Mouse (Mus musculus): ENCODE measurements around the gene Mgat4e. TPM values are rescaled to one million over a fixed set of nuclear protein-coding genes. Genes with fewer than 3 reads are reported as not detected.
"Not testable (repeated sequence)": the region's sequence is repeated elsewhere in the genome, so short reads cannot be mapped to it uniquely, and the experiment has no call there.

Gene Mgat4e
- total RNA-seq, 4 experiments from 2014 or later = not detected

DNA sequence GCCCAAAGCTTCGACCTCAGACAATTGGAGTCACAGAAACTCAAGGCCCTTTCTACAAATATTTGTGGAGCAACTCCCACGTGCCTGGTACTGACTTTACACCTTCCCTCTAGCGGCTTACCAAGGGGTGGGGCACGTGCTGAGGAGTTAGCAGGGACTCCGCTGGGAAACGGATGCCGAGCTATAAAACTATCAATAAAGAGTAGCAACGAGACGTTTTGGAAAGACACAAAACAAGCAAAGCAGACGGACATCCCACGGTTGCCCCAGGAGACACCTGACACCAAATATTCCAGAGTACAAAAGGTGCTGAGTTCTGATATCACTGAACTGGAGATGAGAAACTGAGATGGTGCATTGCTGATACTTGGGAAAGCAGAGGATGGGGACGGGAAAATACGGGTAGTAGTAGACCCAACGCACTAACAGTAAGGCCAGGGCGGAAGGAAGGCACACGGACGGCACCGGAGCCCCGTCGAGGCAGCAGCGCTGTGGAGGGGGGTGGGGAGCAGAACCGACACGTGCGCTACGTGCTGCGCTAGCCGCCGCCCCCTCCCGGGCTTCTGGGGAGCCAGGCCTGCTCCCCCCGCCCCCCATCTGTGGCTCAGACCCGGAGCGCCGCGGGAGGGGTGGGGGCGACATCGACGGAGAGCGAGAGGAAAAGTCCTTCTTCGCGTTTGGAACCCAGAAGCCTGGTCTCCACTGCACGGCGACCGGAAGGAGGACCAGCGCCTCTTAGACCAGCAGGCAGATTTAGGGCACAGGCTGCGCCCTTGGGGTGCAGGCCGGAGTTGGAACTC lies 6.6 kb upstream of the Mgat4e start:
- peak; percentile 18 to 66 for DNase-seq (ENCODE audit: low spot score in 2 of 2)

DNA sequence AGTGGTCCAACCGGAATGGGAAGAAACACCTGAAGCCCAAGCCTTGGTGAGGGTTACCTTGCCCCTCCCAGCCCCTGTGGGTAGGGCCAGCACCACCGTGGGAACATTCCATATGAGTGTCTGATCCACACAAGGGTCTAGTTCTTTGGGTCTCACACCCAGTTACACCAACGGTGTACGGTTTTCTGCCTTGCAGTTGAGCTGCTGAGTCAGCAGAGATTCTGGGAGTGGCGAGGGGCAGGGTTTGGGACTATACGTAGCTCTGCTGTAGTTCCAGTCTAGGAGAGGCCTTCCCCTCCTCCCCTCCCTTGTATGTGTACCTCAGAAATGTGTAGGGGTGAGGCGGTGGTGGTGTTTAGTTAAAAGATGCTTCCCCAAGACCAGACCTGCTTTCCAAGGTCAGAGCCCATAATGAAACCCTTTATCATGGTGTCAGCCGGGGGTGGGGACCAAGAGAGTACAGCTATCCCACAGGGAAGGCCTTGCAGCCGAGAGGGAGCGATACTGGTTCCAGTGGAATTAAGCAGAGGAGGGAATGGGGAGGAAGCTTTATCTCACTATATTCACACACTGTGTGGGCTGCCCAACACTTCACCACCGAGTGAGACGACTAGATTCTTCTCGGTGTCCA lies 5.9 kb upstream of the Mgat4e start:
- DNase-seq (ENCODE audit: low spot score in 2 of 2) = no peak

DNA sequence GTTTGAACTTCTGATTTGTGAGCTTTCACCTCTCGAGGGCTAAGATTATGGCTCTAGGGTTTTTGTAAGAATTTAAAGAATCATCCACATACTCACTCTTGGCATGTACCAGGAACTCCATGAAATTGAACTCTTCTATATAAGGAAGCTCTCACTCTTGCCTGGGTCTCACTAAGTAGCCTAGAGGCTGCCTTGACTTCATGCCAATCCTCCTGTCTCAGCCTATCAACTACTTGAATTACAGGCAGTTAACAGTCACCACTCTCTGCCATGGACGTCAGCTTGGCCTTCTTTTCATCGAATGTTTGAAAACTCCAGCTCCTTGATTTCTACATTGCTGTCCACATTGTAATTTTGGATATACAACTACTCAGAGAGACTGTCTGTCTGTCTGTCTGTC lies 2.9 kb upstream of the Mgat4e start:
- no peak for DNase-seq (ENCODE audit: low spot score in 2 of 2)

DNA sequence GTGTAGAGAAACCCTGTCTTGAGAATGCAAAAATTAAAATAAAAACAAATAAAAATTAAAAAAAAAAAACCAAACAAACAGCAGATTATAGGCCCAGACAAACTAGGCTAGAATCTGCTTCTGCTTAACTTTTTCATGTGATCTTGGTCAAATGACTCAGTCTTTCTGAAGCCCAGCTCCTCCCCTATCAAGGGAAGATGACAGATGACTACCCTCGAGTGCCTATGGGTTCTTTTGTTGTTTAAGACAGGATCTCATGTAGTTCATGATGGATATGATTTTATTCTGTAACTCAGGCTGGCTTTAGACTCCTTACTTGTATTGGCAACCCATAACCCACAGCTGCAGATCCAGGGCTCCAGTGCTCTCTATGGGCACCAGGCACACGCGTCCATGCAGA lies 2.4 kb upstream of the Mgat4e start:
- DNase-seq (ENCODE audit: low spot score in 2 of 2) = no peak

DNA sequence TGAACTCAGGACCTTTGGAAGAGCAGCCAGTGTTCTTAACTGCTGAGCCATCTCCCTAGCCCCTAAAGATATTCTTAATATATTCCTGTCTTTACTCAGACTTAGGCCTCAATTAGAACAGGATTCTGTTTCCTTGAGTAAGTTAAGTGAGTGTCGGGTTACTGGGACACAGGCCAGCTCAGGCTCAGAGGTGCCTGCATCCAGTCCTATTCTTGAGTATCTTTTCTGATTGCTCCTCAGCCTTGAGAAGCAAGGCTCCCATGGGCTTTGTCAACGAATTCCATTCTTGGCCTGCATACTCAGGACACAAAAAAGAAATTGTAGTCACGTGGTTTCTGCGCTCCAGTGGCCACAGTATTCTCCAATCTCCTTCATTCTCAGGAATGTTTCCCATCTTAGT lies 1.3 kb downstream of the Mgat4e start:
- DNase-seq (ENCODE audit: low spot score in 2 of 2) = no peak

DNA sequence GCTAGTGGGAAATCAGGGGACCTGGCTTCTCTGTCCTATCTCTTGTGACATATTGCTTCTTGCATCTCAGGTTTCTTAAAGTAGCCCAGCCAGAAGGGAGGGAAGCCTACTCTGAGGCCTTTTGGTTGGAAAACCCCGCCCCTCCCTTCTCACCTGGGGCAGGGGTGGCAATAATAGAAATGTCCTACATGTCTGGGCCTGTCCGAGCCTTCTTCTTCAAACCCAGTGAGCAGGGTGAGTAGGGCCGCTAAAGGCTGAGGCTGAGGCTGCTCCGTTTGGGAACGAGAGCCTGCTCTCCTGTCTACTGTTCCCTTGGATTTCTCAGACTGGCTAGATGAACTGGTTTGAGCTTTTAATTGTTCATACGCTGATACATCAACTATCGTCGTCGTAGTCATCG lies 8.9 kb downstream of the Mgat4e start:
- no peak for DNase-seq (ENCODE audit: low spot score in 2 of 2)

DNA sequence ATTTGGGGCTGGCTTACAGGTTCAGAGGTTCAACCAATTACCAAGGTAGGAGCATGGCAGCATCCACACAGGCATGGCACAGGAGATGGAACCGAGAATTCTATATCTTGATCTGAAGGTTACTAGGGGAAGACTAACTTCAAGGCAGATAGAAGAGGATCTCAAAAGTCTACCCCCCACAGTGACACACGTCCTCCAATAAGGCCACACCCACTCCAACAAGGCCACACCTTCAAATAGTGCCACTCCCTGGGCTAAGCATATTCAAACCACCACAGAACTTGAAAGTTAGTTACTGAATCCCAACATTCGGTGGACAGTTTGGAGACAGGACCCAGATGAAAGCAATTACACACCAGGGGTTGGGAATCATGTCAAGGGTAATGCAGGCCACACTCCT lies 14.0 kb downstream of the Mgat4e start:
- no peak for DNase-seq (ENCODE audit: low spot score in 2 of 2)

DNA sequence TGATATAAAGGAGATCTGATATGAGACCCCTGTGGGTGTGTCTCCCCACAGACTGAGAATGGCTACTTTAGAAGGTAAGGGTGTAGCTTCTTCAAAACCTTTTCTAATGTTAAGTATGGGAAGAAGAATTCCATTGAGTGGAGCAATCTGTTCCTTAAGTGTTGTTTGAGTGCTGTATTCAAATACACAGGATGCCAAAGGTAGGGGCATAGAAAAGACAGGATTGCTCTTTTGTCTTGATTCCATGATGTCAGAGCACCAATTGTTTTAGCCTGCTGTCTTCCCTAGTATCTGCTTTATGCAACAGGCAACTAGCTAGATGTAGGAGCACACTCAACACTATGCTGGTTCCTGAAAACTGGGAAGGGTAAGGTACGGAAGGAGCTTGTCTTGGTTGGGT lies 14.4 kb downstream of the Mgat4e start:
- DNase-seq (ENCODE audit: low spot score in 2 of 2) = no peak

DNA sequence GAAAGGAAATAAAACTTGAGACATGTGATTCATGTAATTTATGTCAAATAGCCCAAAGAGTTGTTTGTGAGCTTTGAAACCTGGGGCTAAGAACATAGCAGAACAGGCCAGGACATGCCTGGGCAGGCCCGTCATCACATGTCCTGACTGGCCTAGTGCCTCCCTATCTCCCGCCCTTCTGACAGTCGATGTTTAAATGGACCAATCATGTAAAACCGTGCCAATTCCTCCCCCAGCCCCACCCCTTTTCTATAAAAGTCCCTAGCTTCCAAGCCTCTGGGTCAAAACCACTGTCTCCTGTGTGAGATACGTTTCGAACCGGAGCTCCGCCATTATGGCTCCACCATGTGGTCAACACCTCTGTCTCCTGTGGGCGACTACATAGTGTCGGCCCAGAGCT lies 15.8 kb downstream of the Mgat4e start:
- not testable (repeated sequence) for DNase-seq (ENCODE audit: low spot score in 2 of 2)

DNA sequence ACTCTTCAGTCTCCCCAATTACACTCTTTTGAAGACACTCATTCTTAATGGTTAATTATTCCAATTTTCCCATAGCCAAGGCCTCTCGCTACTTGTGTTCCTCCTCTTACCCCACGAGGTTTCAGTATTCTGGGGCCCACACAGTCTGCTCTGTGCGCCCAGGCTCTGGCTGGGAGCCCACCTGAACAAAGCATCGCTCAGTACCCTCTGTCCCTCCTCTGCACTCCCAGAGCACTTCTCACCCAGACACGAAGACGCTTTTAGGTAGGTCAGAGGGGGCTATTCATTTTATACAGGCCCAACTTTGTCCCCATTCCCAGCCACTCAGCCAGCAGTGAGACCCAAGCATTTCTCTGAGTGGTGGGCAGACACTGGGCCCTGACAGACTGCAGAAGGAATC lies 18.9 kb downstream of the Mgat4e start:
- peak in 1 of 2 experiments; percentile 56 for DNase-seq (ENCODE audit: low spot score in 2 of 2)

DNA sequence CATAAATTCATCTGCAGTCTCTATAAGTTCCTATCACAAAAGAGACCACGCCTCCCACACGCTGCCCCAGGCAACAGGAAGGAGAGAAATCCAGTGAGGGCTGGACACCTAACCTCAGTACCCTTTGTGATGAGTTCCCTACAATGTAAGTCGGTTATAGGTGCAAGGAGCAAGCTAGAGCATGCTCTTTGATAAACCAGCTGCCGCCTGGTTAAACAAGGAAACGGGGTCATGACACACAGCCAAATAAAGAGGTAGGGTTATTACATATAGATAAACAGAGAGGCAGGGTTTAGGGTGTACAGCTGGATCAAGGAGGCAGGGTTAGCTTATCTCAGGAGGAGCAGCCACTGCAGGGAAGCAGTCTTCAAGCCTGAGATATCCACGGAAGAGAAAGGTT lies 22.7 kb downstream of the Mgat4e start:
- no peak for DNase-seq (ENCODE audit: low spot score in 2 of 2)

DNA sequence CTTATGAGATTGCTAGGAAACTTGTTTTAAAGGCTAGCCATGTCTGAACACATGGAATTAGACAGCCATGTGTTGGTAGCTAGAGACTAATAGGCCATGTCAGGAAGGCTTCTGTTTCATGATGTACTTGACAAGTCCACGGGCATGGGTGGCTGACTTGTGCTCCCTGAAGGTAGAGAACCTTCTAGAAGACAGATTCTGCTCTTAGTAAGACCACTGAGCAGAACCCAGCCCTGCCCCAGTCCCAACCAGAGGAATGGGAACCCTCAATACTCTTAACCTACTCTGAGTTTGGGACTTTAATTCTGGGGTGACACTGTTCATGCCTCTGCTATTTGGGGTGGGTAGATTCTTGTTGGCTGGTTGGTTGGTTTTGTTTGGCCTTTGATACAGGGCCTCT lies 24.5 kb downstream of the Mgat4e start:
- no peak for DNase-seq (ENCODE audit: low spot score in 2 of 2)

DNA sequence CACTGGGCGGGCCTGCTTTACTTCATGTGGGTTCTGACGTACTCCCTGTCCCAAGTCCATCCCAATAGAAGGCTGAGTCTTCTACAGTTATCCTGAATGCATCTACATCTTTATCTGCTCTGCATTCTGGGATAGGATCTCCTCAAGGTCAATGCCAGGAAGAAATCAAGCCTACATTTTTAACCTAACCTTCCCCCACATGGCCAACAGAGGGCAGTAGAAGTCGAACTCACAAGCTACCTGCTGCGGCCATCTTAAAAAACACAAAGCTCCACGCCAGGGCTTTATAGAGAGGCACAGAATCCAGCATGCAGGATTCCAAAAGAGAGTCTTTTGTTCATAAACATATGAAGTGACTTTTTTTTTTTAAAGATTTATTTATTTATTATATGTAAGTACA lies 25.1 kb downstream of the Mgat4e start:
- no peak for DNase-seq (ENCODE audit: low spot score in 2 of 2)

DNA sequence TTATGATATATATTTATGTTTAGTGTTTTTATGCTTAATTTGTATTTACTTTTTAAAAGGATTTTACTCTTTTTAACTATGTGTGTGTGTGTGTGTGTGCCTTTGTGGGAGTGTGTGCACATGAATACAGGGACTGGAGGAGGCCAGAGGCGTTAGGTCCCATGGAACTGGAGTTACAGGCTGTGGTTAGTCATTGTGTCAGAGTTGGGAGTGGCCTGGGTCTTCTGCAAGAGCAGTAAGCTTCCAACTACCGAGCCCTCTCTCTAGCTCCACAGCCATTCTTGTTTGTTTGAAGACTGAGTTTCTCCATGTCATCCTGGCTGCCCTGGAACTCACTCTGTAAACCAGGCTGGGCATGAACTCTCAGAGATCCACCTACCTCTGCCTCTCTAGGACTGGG lies 27.2 kb downstream of the Mgat4e start:
- DNase-seq (ENCODE audit: low spot score in 2 of 2) = no peak

DNA sequence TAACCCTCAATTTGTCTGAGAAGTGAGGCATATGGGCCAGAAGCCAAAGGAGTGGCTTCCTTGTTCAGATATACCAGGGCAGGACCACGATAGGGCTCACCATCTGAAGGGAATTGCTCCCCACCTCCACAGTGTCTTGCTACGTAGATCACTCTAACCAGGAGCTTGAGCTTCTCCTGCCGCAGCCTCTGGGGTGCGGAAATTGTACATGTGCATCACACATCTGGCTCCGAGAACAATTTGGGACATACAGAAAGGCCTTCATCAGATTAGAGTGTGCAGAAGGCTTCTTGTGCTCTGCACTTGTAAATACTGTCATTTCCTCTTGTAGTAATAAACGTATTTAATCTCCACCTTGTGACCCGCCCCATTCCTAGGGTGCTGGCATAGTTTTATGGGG lies 28.3 kb downstream of the Mgat4e start:
- DNase-seq (ENCODE audit: low spot score in 2 of 2) = no peak

DNA sequence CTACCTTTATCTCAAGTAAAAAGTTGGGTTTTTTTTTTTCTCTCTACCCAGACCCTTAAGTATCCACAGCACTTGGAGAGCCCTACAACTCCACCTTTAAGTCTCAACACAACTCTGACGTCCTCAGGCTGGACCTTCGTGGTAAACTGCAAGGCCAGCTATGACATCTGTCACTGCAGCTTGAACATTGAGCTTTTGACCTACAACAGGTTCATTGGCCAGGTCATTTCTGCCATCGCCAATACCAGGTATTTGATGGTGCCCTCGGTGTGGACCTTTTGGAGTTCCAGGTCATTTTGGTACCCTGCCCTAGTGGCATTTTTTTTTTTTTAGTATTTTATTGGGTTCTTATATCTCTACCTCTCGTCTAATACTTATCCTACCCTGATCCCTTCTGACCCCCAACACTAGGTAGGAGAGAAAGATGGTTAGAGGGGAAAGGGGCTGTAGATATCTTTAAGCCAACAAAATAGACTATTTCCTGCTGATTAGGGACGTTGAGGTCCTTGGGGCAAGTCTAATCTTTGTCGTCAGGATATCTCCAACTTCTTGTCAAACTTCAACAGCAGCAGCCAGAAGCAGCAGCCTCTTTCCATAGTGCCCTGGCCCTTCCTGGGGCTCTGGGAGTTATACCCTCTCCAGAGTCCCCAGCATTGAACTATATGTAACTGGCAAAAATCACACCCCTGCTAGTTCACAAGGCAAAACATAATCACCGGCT lies 29.3 kb downstream of the Mgat4e start:
- DNase-seq (ENCODE audit: low spot score in 2 of 2) = no peak

DNA sequence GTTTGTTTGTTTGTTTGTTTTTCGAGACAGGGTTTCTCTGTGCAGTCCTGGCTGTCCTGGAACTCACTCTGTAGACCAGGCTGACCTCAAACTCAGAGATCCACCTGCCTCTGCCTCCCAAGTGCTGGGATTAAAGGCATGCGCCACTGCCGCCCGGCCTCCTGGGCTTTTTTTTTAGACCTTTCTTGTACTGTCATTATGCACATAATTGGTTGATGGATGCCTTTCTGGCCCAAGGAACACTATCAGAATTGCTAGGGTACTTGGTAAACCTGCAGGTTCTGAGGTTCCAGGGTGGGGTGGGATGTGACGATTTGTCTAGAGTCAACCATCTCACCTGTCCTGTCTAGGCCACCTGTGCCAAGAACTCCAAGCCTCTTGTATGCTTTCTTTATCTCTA lies 30.3 kb downstream of the Mgat4e start:
- DNase-seq (ENCODE audit: low spot score in 2 of 2) = not testable (repeated sequence)

DNA sequence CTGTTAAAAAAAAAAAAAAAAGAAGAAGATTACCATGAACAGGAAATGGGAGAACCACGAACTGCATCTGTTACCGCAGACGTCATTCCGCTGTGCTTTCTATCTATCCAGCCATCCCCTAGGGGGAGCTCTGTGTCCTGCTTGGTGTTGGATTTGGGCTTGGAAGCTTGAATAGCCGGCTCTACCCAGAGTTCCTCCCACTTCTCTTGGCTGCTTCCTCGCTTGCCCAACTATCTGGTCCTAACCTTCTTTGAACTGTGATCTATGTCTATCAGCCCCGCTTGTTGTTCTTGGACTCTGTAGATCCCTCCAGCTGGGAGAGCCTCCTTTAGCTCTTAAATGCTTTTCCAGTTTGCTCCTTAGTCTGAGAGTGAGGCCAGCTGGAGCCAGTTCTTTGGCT lies 30.8 kb downstream of the Mgat4e start:
- peak in 1 of 2 experiments; percentile 78 for DNase-seq (ENCODE audit: low spot score in 2 of 2)

DNA sequence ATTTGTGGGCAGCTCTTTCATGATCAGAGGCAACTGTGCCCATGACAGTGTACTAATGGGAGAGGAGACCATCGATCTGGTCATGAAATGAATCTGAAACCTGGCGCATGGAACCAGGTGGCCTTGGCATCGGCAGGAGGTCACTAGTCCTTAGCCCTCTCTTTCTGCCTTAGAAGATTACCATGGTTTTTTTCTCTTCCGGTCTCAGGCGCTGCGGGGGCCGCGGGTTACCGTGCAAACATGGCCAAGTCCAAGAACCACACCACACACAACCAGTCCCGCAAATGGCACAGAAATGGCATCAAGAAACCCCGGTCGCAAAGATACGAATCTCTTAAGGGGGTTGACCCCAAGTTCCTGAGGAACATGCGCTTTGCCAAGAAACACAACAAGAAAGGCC lies 31.6 kb downstream of the Mgat4e start:
- not testable (repeated sequence) for DNase-seq (ENCODE audit: low spot score in 2 of 2)

DNA sequence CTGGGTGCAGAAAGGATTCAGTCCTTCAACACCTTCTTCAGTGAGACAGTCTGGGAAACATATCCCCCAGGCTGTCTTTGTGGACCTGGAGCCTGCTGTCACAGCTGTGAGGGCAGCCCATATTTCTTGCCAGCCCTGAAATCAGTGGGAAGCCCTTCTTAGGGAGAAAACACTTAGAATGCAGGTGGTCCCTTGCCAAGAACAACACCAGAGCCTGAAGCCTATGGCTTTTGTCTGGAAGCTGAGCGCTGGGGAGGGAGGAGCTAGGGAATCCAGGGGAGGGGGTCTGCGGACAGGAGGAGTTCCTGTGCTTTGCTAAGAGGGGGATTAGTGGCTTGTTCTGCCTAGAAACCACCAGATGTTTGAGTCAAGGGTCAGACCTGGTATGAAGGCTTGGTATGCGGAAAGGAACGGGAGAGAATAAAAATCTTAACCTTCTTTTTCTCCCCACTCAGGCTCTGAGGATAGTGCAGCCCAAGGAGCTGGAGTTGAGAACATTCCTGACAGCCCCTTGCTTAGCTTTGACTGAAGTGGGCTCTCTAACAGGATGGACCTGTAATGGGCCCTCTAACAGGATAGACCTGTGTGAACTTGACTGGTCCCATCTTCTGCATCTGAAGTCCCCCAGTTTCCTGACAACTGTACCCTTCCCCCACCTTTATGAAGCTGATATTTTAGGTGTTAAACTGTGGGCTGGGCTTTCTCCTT lies 32.8 kb downstream of the Mgat4e start:
- DNase-seq (ENCODE audit: low spot score in 2 of 2) = no peak

DNA sequence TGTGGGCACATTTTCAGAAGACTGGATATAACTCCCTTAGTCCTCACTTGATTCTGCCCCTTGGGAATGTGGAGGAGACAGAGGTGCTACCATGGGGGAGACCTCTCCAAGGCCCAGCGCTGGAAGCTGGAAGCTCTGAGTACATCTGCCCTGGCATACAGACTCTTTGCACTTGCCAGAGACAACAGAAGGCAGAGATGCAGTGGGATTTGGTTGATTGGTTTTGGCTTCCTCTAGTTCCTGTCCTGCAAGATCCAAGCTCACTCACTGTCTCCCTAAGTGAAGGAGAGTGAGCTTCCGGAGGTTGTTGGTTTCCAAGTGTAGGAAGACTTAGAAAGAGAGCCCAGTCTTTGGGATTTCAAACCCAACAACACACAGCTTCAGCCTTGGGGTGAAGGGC lies 33.6 kb downstream of the Mgat4e start:
- DNase-seq (ENCODE audit: low spot score in 2 of 2) = no peak

All from left cerebral cortex, adult 8-10 months (tissue).